Mouse (Mus musculus): ENCODE data around the gene Elmsan1.
A peak's percentile ranks its signal among the peaks of the same experiment; 100 is the strongest.

The Elmsan1 gene

GRCm38 (mm10) chr12:84194400-84195109 lies 24.1 kb downstream of the Elmsan1 start:
- no peak for ATAC-seq (ENCODE audit: insufficient number of reproducible peaks, low FRiP score, low TSS enrichment)

GRCm38 (mm10) chr12:84193642-84194399 lies 24.9 kb downstream of the Elmsan1 start:
- peak; percentile 83 for ATAC-seq (ENCODE audit: insufficient number of reproducible peaks, low FRiP score, low TSS enrichment)

GRCm38 (mm10) chr12:84192741-84193641 lies 25.7 kb downstream of the Elmsan1 start:
- peak; percentile 19; the same call in 1 of the 2 replicates for ATAC-seq (ENCODE audit: insufficient number of reproducible peaks, low FRiP score, low TSS enrichment)

- ATAC-seq (ENCODE audit: insufficient number of reproducible peaks, low FRiP score, low TSS enrichment) = no peak
These were observed 26.4 kb downstream of the Elmsan1 start for GRCm38 (mm10) chr12:84192280-84192679.

DNA sequence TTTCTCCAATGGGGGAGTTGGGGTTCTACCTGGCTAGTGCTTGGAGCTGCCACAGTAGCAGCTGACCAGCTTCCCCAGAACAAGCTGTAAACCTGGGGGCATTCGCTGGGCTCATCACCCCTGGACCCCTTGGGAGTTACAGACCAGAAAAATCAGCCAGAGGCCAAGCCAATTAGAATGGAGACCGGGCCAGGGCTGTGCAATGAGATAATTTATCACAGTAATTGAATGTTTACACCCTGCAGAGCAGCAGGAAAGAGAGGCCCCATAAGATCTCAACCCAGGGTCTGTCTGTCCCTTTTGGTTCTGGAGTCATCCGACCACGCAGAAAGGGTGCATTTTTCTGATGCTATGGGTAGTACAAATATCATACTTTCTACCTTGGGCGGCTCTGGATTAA lies 26.9 kb downstream of the Elmsan1 start:
- ATAC-seq (ENCODE audit: insufficient number of reproducible peaks, low FRiP score, low TSS enrichment) = no peak

DNA sequence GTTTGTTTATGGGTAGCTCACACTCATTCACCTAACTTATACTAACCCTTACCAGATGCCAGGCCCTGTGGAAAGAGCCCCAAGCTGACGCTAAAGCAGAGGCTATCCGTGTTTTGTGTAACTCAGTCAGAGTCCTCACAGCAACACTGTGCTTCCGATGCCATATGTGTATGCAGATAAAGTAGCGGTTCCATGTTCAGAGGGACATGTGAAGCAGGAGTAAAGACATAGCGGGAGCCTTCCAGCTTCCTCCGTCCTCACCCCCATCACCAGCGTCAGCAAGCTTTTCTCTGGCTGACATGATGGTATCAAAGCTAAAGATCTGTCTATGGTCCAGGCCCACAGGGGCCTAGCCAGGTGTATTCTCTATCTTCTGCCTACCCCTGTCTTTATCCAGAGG lies 27.5 kb downstream of the Elmsan1 start:
- ATAC-seq (ENCODE audit: insufficient number of reproducible peaks, low FRiP score, low TSS enrichment) = no peak

- no peak for ATAC-seq (ENCODE audit: insufficient number of reproducible peaks, low FRiP score, low TSS enrichment)
These were observed 28.4 kb downstream of the Elmsan1 start for GRCm38 (mm10) chr12:84190151-84190820.

- no peak for ATAC-seq (ENCODE audit: insufficient number of reproducible peaks, low FRiP score, low TSS enrichment)
These were observed 29.7 kb downstream of the Elmsan1 start for GRCm38 (mm10) chr12:84188881-84189444.

- ATAC-seq (ENCODE audit: insufficient number of reproducible peaks, low FRiP score, low TSS enrichment) = no peak
These were observed 30.7 kb downstream of the Elmsan1 start for GRCm38 (mm10) chr12:84187752-84188601.

- ATAC-seq (ENCODE audit: insufficient number of reproducible peaks, low FRiP score, low TSS enrichment) = no peak
These were observed 31.7 kb downstream of the Elmsan1 start for GRCm38 (mm10) chr12:84186950-84187349.

DNA sequence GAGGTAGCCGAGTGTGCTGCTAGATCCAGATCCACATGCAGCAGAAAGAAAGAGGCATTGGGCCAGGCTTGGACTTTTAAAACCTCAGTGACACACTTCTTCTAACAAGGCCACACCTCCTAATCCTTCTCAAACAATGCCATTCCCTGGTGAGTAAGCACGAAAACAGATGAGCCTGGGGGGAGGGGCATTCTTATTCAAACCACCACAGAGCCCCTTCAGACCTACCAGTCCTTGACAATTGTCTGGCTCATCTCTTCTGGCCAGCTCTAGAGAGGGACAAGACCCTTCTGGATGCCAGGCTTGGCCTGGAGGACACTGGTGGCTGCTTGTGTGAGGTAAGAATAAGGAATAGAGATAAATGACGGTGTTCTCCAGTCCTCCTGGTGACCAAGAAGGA lies 32.1 kb downstream of the Elmsan1 start:
- ATAC-seq (ENCODE audit: insufficient number of reproducible peaks, low FRiP score, low TSS enrichment) = no peak

GRCm38 (mm10) chr12:84185547-84185946 lies 33.1 kb downstream of the Elmsan1 start:
- no peak for ATAC-seq (ENCODE audit: insufficient number of reproducible peaks, low FRiP score, low TSS enrichment)

DNA sequence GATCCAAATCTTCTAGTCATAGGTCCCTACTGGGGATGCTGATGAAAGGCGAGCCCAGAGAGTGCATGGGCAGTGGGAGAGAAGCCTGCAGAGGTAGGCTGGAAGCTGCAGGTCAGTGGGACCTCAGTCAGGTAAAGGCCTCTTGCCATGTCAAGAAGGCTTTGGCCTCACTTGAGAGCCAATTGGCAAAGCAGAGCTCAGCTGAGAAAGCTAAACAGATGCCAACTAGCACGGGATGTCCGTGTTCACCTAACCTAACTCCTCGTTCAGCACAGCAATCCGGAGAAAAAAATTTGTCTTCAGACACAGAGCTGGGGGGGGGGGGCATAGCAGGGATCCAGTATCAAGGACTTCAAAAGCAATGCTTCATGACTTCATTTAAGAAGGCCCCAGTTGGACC lies 33.7 kb downstream of the Elmsan1 start:
- ATAC-seq (ENCODE audit: insufficient number of reproducible peaks, low FRiP score, low TSS enrichment) = no peak

- ATAC-seq (ENCODE audit: insufficient number of reproducible peaks, low FRiP score, low TSS enrichment) = no peak
These were observed 36.7 kb downstream of the Elmsan1 start for GRCm38 (mm10) chr12:84181999-84182398.

- ATAC-seq (ENCODE audit: insufficient number of reproducible peaks, low FRiP score, low TSS enrichment) = no peak
These were observed 37.8 kb downstream of the Elmsan1 start for GRCm38 (mm10) chr12:84180701-84181435.

DNA sequence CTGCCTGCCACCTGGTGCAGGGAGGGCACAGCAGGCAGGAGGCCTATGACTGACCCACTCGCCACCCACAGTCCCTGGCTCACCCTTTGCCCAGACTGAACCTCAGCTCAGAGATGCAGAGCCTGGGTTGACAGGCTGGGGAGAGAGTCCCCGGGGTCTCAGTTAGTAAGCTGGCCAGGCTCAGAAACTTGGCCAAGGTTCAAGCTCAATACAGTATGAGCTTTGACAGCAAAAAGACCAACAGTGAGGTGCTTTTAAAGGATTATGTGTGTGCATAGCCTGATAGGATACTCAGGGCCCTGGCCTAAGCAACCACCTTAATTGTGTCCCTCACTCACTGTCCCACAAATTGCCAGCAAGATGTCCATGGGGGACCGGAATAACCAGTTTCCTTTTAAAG lies 38.6 kb downstream of the Elmsan1 start:
- ATAC-seq (ENCODE audit: insufficient number of reproducible peaks, low FRiP score, low TSS enrichment) = no peak

DNA sequence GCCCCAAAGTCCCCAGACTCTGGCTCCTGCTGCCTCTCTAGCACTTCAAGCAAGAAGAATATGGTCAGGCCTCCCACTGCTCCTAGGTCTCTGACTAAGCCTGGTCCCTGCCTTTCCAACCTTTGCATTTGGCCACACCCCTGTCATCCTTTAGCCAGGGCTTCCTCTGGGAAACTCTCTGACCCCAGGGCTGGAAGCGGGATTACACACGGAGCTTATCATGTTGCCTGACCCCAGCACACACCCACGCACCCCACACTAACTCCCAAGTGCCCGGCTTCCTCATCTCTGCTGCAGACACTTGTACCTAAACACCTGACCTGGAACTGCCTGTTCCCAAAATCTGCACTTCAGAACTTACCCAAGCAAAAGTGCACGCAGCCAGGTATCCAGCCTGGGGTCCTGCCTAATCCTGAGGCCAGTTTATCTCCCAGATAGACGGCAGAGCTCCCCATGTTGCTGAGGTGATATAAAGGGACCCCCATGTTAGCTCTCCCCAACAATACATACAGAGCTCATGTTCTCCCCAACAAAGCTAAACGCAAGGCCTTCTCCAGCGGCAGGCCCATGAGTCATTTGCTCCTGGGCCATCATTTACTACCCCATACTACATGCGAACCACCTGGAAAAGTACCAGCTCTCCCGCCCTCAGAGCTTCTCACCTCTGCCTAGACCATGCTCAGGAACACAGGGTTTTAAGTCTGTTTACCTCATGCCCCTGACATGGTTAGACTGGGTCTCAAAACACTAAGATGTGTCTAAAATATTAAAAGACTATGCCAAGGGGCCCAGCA lies 39.8 kb downstream of the Elmsan1 start:
- ATAC-seq (ENCODE audit: insufficient number of reproducible peaks, low FRiP score, low TSS enrichment) = no peak

GRCm38 (mm10) chr12:84178052-84178451 lies 40.6 kb downstream of the Elmsan1 start:
- no peak for ATAC-seq (ENCODE audit: insufficient number of reproducible peaks, low FRiP score, low TSS enrichment)

Measured in cerebellum, adult (tissue).